Mouse (Mus musculus) lung, postnatal 0 days (tissue): ENCODE data around the gene A830018L16Rik.

Experiments used
- CTCF ChIP-seq: IDR thresholded peaks from 2 replicates; pipeline ENCODE4 v1.5.1; 2016; ENCODE audit warnings: antibody characterized with exemption, mild to moderate bottlenecking
- EP300 ChIP-seq: IDR thresholded peaks from 2 replicates; pipeline ENCODE4 v1.6.1; 2016; ENCODE audit warnings: antibody characterized with exemption, mild to moderate bottlenecking, control low read depth

DNA sequence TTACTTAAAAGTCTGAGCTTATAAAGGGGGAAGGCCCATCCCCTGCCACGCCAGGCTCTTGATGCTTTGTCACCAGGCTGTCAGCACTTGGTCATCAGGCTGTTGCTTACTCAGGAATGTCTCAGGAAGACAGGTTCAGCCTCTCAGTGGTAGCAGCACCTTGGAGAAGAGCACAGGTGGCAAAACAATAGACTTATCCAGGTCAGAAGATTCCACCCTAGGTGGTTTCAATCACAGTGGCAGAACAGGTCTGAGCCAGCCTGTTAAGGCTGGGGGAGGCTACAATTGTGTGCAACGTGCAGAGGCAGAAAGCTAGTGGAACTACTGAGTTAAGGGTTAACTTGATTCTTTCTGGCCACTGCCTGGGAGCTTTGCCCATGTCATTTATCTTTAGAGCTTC is 12.7 kb upstream of the A830018L16Rik start:
- no peak for TF ChIP-seq CTCF
- TF ChIP-seq EP300, result no peak
